Mouse (Mus musculus) heart, embryonic 13.5 days (tissue): ENCODE measurements around the gene Spint2. TPM values are rescaled to one million over a fixed set of nuclear protein-coding genes. Genes with fewer than 3 reads are reported as not detected.

Experiments used
- ATAC-seq: fragments of 200-750 bp; cut with Nextera tagmentation; 2 replicates; pipeline ENCODE4 v1.8.0; 2017; ENCODE audit warnings: moderate TSS enrichment; ENCODE audit not compliant: insufficient number of reproducible peaks, low FRiP score, low TSS enrichment; ENCODE audit errors: extremely low read depth
- H3K27ac ChIP-seq: fragments of 300-500 bp; sonication (generic); replicated peaks from 2 replicates; pipeline ENCODE4 v1.5.1; 2015; ENCODE audit warnings: moderate library complexity, mild to moderate bottlenecking, inconsistent platforms
- H3K27me3 ChIP-seq: fragments of 300-500 bp; sonication (generic); replicated peaks from 2 replicates; pipeline ENCODE4 v1.6.1; 2015; ENCODE audit warnings: mild to moderate bottlenecking, inconsistent platforms
- H3K36me3 ChIP-seq: fragments of 300-500 bp; sonication (generic); 2 replicates; pipeline ENCODE4 v1.6.1; 2015; ENCODE audit warnings: mild to moderate bottlenecking, inconsistent platforms
- H3K4me1 ChIP-seq: fragments of 300-500 bp; sonication (generic); 2 replicates; pipeline ENCODE4 v1.6.1; 2015; ENCODE audit warnings: inconsistent platforms
- H3K4me2 ChIP-seq: fragments of 300-500 bp; sonication (generic); 2 replicates; pipeline ENCODE4 v1.6.1; 2015; ENCODE audit warnings: inconsistent platforms, mild to moderate bottlenecking, moderate library complexity
- H3K4me3 ChIP-seq: fragments of 300-500 bp; sonication (generic); 2 replicates; pipeline ENCODE4 v1.5.1; 2015; ENCODE audit warnings: moderate library complexity, mild to moderate bottlenecking, inconsistent platforms
- H3K9ac ChIP-seq: fragments of 300-500 bp; sonication (generic); 2 replicates; pipeline ENCODE4 v1.6.1; 2015; ENCODE audit warnings: inconsistent platforms, mild to moderate bottlenecking, moderate library complexity
- H3K9me3 ChIP-seq: fragments of 300-500 bp; sonication (generic); 2 replicates; pipeline ENCODE4 v1.6.1; 2016; ENCODE audit warnings: inconsistent platforms
- WGBS: fragments of 180-500 bp; shearing (Covaris S2); methylation state at CpG from one replicate; pipeline ENCODE4 v1.1.7; 2015; ENCODE audit warnings: mixed read lengths; 5-methylcytosine and 5-hydroxymethylcytosine counted together
- polyA plus RNA-seq: library from polyadenylated mRNA; unstranded; fragments of >200 nt; fragmentation: Nextera tagmentation; extraction: Ambion mirVana; gene quantifications from 2 replicates; pipeline ENCODE4 v1.2.1, GENCODE M21; 2015

Gene Spint2
- polyA plus RNA-seq, 1 experiment from 2014 or later: 111 TPM

DNA sequence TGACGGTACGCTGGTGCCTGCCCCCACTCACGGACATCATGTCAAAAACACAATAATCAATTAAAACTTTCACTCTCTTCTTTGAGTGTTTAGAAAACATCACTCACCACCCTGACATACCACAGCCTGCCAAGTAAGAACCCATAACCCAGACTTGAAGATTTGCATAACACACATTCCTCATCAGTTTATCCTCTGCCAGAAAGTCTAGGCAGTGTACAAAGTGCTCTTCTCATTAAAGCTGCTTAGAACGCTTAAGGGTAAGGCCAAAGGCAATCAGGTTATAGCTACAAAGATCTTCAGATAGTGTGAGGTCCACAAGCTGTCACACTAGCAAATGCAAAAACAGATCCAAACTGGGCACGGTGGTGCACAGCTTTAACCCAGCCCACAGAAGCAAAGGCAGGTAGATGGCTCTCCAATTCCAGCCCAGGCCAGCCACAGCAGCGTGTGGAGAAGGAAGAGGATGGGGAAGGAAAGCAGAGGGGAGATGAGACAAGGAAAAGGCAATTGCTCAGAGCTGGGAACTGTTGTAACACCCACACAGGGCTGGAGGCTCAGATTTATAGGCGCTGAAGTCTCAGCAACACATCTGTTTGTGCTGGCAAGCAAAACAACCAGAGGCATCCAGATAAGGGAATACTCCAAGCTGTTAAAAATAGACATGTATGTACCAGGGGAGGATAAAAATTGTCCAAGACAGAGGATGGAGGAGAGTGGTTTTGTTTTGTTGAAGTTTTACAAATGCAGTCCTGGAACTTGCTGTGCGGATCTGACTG, 9.8 kb downstream of the Spint2 start:
- H3K27me3 ChIP-seq: no peaks in the 10 kb centered on the region
- no peaks in the 10 kb centered on the region for H3K36me3 ChIP-seq
- H3K9ac ChIP-seq: peak overlapping the region; percentile 55
- peaks cover 43% of the 10 kb centered on the region for H3K4me1 ChIP-seq
- ATAC-seq: no peak
- peak overlapping the region; percentile 83 for H3K27ac ChIP-seq
- H3K4me3 ChIP-seq: no peak overlapping the region
- 43% methylated on average over 8 of the region's 8 CpGs for WGBS
- no peaks in the 10 kb centered on the region for H3K9me3 ChIP-seq
- H3K4me2 ChIP-seq: peak overlapping the region; percentile 39

DNA sequence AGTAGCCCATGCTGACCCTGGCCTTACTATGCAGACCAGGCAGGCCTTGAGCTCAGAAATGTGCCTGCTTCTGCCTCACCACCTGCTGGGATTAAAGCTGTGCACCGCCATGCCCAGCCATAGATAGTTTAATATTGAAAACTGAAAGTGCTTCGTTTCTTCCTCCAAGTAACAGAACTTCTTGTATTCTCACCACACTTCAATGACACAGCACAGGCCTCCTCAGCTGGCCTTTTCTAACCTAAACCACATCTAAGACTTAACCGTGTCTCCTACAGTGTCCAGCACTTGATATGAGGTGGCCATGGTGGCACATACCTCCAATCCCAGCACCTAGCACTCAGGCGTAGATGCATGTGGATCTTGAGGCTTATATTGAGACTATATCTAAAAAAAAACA, 11.3 kb downstream of the Spint2 start:
- Histone ChIP-seq H3K9me3 (no peaks in the 10 kb centered on the region), H3K36me3 (no peaks in the 10 kb centered on the region), H3K9ac (no peak overlapping the region), H3K4me3 (no peak overlapping the region), H3K27me3 (no peaks in the 10 kb centered on the region), H3K27ac (no peak overlapping the region), H3K4me1 (peaks cover 49% of the 10 kb centered on the region), H3K4me2 (no peak overlapping the region)
- 77% methylated on average over 4 of the region's 4 CpGs for WGBS
- ATAC-seq: no peak

DNA sequence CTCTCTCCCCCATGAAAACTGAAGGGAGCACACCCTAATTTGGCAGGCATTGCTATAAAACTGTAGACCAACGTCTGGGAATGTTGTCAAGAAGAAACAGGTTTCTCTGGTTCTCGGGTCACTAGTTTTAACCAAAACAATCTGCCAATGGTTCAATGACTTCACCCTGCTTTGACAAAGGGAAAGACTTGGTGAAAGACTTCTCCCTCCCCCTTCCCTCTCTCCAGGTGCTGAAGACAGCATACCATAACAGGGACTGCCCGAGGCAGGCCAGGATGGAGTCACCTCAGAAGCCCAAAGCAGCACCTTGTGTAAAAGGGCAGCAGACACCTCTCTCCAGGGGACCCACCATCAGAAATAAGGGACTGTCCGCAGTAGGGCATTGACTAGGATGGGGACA, 14.8 kb downstream of the Spint2 start:
- Histone ChIP-seq H3K9me3 (no peaks in the 10 kb centered on the region), H3K9ac (no peak overlapping the region), H3K4me2 (no peak overlapping the region), H3K27ac (no peak overlapping the region), H3K4me3 (no peak overlapping the region), H3K36me3 (no peaks in the 10 kb centered on the region), H3K27me3 (no peaks in the 10 kb centered on the region), H3K4me1 (peaks cover 37% of the 10 kb centered on the region)
- ATAC-seq: no peak
- WGBS: 66% methylated on average over 4 of the region's 4 CpGs

DNA sequence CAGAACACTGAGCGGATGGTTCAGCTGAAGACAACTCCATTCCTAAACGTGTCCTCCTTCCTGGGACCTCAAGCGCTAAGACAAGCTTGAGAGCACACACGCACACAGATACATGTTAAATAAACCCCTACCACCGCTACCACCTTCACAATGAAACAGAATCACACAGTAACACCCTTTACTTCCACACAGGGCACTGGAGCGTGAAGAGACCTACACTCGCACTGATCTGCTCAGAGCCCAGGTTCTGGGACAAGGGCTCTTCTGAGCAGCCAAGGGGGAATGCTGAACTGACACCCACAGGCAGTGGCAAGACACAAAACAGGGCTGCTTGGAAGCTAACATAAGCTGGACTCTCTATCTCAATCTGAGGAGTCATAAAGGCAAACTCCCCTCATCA, 16.1 kb downstream of the Spint2 start:
- H3K4me1 ChIP-seq: peaks cover 26% of the 10 kb centered on the region
- H3K27ac ChIP-seq: no peak overlapping the region
- H3K4me3 ChIP-seq: no peak overlapping the region
- H3K9me3 ChIP-seq: no peaks in the 10 kb centered on the region
- no peak overlapping the region for H3K4me2 ChIP-seq
- ATAC-seq: no peak
- no peaks in the 10 kb centered on the region for H3K36me3 ChIP-seq
- H3K9ac ChIP-seq: no peak overlapping the region
- no peaks in the 10 kb centered on the region for H3K27me3 ChIP-seq
- WGBS: 69% methylated on average over 7 of the region's 7 CpGs

DNA sequence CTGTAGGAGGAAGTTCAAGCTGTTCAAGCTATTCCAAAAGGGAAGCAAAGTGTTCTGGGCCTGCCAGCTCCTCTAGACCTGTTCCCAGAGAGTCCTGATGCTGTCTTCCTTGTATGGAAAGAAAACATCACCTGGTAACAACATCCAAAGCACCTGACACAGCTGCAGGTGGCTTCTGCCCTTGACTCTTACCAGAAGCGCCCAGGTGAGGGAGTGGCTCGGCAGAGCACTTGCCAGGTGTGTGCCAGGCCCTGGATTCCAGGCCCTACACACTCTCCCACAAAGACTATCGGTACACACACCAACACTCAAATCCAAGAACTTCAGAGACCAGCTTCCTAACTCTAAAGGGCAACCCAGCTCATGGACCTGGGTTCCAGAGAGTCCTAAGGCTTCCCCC, 17.9 kb downstream of the Spint2 start:
- ATAC-seq: no peak
- H3K9me3 ChIP-seq: no peaks in the 10 kb centered on the region
- no peak overlapping the region for H3K27ac ChIP-seq
- no peaks in the 10 kb centered on the region for H3K27me3 ChIP-seq
- no peak overlapping the region for H3K9ac ChIP-seq
- no peaks in the 10 kb centered on the region for H3K36me3 ChIP-seq
- H3K4me2 ChIP-seq: no peak overlapping the region
- 77% methylated on average over 3 of the region's 3 CpGs for WGBS
- no peak overlapping the region for H3K4me3 ChIP-seq
- peaks cover 33% of the 10 kb centered on the region for H3K4me1 ChIP-seq

DNA sequence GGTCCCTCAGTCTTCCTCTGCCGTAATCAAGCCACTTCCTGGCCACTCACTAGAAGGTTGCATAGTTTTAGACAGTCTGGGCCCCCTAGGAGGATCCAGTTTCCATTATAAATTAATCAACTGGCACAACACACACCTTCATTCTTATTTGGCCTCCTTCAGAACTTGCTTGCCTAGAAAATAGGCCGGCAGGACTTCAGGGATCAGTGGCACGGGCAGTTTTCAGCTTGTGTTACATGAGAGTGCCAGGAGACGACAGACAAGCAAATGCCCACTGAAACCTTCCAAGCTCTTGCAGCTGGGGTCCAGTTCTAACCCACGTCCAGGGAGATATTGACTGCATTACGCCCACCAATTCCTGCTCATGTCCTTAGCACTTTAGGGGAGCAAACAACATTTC, 19.6 kb downstream of the Spint2 start:
- Histone ChIP-seq H3K27ac (no peak overlapping the region), H3K36me3 (0 out of 2 replicates have a peak, but pooled peaks cover 2% of the 10 kb centered on the region), H3K4me2 (no peak overlapping the region; the same call in 1 of the 2 replicates), H3K4me1 (peaks cover 45% of the 10 kb centered on the region), H3K9me3 (no peaks in the 10 kb centered on the region), H3K9ac (peak overlapping the region; percentile 40; the same call in 1 of the 2 replicates), H3K27me3 (no peaks in the 10 kb centered on the region), H3K4me3 (no peak overlapping the region)
- ATAC-seq: no peak
- WGBS: 54% methylated on average over 6 of the region's 6 CpGs

DNA sequence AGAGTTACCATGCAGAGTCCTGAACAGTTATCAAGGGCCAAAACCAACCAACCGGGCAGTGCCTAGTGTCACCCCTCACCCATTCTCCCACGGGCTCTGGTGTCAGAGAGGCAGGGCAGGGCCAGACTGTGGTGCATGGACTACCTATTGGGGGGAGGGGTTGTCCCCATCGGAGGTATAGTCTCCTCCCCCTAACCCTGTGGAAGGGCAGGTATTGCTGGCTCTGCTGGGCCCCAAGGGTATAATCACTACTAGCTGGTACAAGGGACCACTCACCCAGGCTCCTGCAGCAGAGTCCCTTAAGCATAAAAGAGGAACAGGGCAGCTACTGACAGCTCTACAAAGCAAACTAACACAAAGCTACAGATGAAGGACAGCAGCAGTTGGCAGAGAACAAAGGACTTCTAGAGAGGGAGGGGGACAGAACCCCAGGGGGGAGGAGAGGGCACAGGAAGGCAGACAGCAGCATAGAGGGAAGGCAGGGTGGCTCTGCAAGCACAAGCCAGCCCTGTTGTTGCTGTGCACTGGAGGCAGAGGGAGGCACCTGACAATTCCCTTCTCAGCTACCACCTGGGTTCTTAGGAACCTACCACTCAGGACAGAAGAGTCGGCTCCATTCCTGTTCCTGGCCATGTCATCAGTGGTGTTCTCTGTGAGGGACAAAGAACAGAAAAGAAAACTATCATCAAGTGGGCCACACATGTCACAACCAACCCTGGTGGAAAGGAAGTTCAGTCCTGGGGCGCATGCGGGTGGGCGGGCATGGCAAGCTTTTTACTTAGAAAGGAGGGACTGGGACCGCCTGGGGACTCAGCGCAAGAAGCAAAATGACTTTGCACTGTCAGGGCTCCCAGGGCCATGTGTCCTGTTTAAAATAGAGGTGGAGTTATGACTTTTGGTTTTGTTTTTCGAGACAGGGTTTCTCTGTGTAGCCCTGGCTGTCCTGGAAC, 21.7 kb downstream of the Spint2 start:
- Histone ChIP-seq H3K9ac (0 out of 2 replicates have a peak overlapping the region, but pooled peaks have one; percentile 8), H3K4me2 (no peak overlapping the region), H3K27me3 (no peaks in the 10 kb centered on the region), H3K27ac (no peak overlapping the region), H3K9me3 (no peaks in the 10 kb centered on the region), H3K36me3 (0 out of 2 replicates have a peak, but pooled peaks cover 3% of the 10 kb centered on the region), H3K4me1 (peaks cover 38% of the 10 kb centered on the region), H3K4me3 (no peak overlapping the region)
- 77% methylated on average over 10 of the region's 10 CpGs for WGBS
- no peak for ATAC-seq

DNA sequence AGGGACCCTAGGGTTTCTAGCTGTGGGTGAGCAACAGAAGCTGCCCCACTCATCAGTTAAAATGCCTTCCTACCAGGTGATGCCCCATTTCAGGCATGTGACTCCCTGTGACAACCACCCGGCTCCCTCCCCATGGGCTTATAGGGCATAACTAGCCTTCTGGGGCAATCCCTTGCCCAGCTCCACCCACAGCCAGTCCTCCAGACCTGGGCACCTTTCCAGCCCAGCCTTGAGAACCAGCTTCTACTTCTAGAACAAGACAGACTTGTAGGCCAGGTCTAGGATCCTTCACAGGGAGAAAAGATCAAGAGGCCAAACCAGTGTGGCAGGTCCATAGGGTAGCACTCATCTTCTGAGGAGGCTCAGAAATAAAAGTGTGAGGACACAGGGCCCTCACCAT, 24.3 kb downstream of the Spint2 start:
- Histone ChIP-seq H3K27me3 (no peaks in the 10 kb centered on the region), H3K9ac (no peak overlapping the region), H3K27ac (peak overlapping the region; percentile 47; the same call in 1 of the 2 replicates), H3K9me3 (no peaks in the 10 kb centered on the region), H3K36me3 (0 out of 2 replicates have a peak, but pooled peaks cover 3% of the 10 kb centered on the region), H3K4me3 (no peak overlapping the region), H3K4me1 (peaks cover 43% of the 10 kb centered on the region), H3K4me2 (no peak overlapping the region)
- 69% methylated on average over 1 of the region's 1 CpGs for WGBS
- ATAC-seq: no peak

DNA sequence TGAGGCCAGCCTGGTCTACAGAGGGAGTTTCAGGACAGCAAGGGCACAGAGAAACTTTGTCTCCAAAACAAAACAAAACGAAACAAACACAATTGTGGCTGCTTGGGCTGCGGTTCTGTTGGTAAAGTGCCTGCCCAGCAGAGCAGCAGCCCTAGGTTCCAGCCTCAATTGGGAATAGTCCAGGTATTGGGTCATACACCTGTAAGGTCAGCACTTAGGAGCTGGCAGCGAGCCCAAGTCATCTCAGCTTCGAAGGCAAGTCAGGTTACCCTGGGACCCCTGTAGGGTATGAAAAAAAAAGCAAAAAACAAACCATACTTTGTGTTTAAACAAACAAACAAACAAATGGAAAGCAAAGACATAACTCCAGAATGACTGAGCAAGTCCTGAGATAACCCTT, 25.8 kb downstream of the Spint2 start:
- no peak overlapping the region for H3K4me3 ChIP-seq
- 0 out of 2 replicates have a peak, but pooled peaks cover 3% of the 10 kb centered on the region for H3K36me3 ChIP-seq
- H3K27me3 ChIP-seq: no peaks in the 10 kb centered on the region
- H3K27ac ChIP-seq: no peak overlapping the region
- H3K4me2 ChIP-seq: no peak overlapping the region
- no peak for ATAC-seq
- 77% methylated on average over 4 of the region's 4 CpGs for WGBS
- no peak overlapping the region for H3K9ac ChIP-seq
- H3K4me1 ChIP-seq: peaks cover 36% of the 10 kb centered on the region
- H3K9me3 ChIP-seq: no peaks in the 10 kb centered on the region

DNA sequence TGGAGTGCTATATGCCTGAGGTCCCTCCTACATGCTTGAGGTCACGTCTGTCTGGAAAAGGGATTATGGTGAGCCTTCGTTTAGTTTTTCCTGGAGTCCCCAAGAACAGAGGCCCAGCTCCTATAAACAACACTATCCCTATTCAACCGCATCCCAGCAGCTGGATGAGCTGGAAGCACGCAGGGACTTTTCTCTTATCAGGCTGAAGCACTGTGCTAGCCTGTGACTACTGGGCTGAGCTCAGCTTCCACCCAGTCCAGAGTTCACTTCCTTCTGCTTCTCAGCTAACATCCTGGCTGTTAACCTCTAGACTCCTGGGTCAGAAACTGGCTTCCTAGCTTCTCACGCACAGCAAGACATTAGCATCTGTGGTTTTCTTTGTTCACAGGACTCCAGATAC, 27.9 kb downstream of the Spint2 start:
- Histone ChIP-seq H3K9me3 (no peaks in the 10 kb centered on the region), H3K9ac (no peak overlapping the region), H3K27me3 (no peaks in the 10 kb centered on the region), H3K36me3 (0 out of 2 replicates have a peak, but pooled peaks cover 3% of the 10 kb centered on the region), H3K27ac (peak overlapping the region; percentile 50; the same call in 1 of the 2 replicates), H3K4me2 (no peak overlapping the region), H3K4me3 (no peak overlapping the region), H3K4me1 (peaks cover 33% of the 10 kb centered on the region)
- 35% methylated on average over 5 of the region's 5 CpGs for WGBS
- no peak for ATAC-seq

DNA sequence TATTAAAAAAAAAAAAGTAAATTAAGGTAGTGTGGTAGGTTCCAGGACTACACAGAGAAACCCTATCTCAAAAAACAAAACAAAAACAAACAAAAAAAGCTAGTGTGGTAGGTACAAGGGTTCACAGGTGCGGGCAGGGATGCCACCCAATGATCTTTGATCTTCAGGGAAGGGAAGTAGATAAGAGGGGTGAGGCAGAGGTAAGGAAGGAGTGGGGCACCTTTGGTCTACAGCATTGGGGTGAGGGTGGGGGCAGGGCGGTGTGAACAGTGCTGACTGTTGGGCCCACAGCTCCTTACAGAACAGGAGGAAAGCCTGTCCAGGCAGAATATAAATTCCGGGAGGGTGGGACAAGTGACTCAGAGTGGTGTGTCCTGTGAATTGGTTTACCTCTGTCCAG, 30.5 kb downstream of the Spint2 start:
- Histone ChIP-seq H3K27ac (no peak overlapping the region), H3K9ac (no peak overlapping the region), H3K4me1 (peaks cover 40% of the 10 kb centered on the region), H3K9me3 (no peaks in the 10 kb centered on the region), H3K4me2 (no peak overlapping the region), H3K27me3 (no peaks in the 10 kb centered on the region), H3K36me3 (peaks cover 12% of the 10 kb centered on the region), H3K4me3 (no peak overlapping the region)
- no peak for ATAC-seq
- 74% methylated on average over 3 of the region's 3 CpGs for WGBS
